Mouse (Mus musculus) urinary bladder, postnatal 25 days (tissue): ENCODE data around the gene Sdhc.
"Not testable (repeated sequence)": the region's sequence is repeated elsewhere in the genome, so short reads cannot be mapped to it uniquely, and the experiment has no call there.

Experiments
- DNase-seq: peaks from one replicate; pipeline ENCODE4 v3.0.0; 2022; ENCODE audit warnings: low spot score

Gene Sdhc

DNA sequence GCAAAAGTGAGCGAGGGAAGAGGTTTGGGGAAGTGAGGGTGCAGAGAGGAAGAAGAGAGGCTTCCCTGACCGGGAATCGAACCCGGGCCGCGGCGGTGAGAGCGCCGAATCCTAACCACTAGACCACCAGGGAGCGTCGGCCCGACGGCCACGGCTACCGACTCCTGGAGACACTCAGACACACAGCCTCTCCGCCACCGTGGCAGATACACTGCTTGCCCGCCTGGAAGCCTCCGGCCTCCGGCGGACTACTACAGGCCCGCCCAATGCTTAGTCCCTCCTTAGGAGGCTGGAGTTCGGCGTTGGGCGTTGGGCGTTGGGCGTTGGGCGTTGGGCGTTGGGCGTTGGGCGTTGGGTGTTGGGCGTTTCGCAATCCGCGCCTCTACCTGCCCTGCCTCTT lies 71.1 kb downstream of the Sdhc start:
- DNase-seq: not testable (repeated sequence)

DNA sequence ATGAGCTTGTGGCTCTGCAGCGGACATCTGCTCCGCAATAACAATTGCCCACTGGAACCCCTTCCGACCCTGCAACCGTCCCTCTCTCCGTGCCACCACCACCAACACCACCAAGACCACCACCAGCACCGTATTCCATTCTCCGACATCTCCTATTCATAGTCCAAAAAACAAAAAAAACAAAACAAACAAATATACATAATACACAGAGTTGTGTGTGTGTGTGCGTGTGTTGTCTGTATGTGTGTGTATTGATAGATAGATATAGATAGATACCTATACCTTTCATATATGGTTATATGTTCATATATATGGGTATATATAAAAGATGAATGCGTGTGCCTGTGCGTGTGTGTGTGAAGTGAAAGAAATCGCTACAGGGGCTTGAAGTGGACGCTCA lies 72.0 kb downstream of the Sdhc start:
- DNase-seq: not testable (repeated sequence)

DNA sequence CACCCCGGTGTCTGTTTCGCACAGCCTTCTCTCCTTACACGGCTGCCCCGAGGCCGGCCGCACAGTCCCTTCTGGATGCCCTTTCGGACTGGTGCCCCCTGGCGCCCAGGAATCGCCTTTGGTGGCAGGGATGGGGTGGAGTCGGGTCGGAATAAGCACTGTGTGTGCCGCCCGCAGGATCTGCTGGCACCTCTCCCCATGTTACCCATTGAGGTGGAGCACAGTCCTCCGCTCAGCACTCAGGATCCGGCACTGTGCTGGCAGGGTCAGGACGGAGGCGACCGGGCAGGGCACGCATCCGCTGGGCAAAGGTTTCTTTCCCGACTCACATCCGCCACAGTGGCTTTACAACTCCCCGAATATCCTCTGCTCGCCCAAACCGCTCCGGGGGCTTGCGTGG lies 72.4 kb downstream of the Sdhc start:
- peak; percentile 40 for DNase-seq

DNA sequence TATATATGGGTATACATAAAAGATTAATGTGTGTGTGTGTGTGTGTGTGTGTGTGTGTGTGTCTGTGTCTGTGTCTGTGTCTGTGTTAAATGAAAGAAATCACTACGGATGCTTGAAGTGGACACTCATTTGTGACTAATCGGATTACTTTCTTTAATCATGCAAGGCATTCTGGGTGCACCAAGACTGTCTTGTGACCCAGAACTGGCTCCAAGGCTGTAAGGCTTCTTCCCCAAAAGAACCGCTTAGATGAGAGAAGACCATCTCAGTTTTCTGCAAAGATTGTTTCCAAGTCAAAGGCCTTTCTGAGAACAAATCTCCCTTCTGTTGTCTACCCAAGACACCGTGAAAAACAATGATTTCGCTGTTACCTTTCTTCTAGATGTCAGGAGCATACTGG lies 73.2 kb downstream of the Sdhc start:
- DNase-seq: not testable (repeated sequence)
